Mouse (Mus musculus) heart, postnatal 4 days (tissue): ENCODE results near the gene Fgfr2. TPM values are rescaled to one million over a fixed set of nuclear protein-coding genes. Genes with fewer than 3 reads are reported as not detected.
A peak's percentile ranks its signal among the peaks of the same experiment; 100 is the strongest.

ENCODE experiments used
- DNase-seq: peaks from one replicate; pipeline ENCODE4 v3.0.0; 2021
- total RNA-seq, 2 experiments: library from RNA; stranded (reverse); gene quantifications; 2 replicates each; pipeline ENCODE4 v1.2.3; 2021

Gene Fgfr2
- total RNA-seq, 2 experiments from 2014 or later: 10.2 to 10.6 TPM

DNA sequence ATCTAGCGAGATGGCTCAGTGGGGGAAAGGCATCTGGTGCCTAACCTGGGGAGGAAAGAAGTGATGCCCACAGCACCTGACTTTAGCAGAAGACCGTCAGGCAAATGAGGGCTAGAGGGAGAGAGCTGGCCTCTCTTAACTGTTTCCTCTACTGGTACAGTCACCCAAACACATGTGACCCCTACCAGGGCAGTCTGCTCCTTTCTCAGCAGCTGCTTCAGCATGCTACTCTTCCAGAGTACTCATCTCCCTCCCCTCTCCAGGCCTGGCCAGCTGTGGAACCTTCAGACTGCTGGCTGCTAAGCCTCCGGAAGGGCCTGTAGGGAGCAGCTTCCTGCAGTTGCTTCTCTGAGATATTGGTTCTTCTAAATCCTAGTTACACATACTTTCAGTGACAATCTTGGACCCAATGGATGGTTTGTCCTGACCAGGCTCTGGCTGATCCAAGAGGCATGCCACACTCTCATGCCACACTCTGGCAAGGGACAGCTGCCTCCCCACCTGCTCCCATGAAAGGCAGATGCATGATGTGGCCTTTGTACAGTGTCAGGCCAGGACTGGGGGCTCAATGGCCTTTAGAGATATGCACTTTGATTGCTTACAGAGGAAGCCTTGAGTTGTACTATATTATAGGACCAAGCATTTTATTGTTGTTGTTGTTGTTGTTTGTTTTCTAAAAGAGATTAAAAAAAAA lies 374.9 kb downstream of the Fgfr2 start:
- no peak for DNase-seq

DNA sequence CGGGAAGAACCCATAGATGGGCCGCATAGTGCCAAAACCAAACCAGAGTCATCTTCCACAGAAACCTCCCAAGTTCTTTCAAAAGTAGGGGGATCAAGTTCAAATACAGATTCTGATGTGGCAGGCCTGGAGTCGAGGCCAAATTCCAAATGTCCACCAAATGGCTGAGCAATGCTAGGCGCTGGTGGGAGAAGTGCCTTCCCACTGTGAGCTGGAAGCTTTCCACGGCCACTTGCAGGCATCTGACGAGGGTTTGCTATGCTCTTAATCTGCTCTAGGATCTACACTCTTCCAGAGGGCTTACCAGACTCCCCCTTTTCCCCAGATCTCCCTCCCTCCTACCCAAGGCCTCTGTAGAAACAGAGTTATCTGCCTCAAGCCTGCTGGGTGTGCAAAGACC lies 376.1 kb downstream of the Fgfr2 start:
- no peak for DNase-seq

DNA sequence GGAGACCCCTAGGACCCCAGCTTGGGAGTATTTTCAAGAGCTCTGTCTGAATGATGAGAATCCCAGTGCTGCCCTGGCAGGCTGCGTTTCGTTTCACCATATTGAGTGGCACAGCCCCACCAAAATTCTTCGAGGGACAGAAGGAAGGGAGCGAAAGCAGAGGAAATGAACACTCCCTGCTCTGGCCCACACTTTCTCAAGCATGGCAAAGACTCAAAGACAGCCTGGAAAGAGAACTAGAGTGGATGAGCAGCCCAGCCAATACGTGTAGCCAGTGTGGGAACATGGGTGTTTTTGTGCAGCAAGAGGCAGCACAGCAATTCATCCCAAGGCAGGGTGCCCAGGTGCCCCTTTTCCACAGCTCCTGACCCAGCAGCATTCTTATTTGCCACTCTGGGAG lies 380.2 kb downstream of the Fgfr2 start:
- DNase-seq: no peak

DNA sequence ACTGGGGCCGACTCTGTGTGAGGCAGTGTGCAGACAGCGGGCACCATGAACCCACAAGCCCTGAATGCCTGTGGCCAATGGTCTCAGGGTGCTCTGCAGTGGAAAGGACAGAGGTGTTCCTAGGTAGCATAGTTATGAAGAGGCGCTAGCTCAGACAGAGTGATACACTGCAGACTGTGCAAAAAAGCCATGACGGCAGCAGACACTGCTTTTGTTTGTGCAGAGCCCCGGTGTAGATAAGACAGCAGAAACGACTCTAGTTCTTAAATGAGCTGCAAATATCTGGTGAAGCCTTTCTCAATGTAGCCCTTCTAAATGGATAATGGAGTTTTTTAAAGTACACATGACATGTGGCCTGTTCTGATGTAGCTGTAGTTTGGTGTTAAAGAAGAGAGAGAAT lies 383.3 kb downstream of the Fgfr2 start:
- DNase-seq: no peak

DNA sequence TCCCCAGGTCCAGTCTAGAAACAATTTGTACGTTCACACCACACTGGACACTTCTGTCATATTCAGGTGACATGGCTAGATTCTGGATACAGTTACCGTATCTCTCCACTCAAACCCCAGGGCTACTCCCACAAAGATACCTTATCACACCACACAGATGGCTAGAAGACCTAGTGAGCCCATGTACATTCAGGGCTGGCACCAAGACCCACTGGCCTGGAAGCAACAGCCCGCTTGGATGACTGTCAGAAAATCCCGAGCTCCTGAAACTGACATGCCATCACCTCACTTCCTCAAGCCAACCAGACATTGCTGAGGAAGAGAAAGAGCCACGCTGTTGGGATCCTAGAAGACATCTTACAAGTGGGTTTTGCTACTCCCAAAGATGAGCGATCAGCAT lies 384.3 kb downstream of the Fgfr2 start:
- no peak for DNase-seq

DNA sequence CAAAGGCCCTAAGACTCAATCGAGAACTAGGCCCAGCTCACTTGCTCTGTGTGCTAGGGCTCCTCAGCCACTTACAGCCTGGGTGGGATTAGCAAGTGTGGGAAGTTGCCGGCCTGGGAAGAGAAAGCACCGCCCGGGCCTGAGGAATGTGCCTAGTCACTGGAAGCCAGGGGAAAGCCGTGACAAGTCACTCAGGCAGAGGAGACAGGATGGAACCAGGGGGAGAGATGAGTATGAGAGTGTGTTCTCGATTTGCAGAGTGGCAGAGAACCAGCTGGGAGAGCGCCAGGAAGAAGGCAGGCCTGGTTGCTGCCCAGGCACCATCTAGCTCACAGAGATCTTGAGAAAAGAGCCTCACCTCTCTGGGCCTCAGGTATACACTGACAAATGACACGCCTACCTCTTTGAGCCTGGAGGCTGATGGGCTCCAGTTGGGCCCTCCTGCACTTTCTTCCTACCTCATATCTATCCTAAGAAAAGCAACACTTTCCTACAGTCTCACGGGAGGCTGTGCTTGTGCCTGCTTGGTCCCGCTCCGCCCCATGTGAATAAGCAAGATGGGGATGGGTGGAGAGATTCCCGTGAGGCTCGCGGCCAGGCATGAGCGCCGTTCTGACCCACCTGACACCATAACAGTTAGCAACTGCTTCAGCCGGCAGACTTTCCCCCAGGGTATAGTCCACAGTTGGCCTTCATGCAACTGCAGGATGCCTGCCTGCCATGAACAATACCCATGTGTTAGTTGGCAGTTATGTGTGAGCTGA lies 386.9 kb downstream of the Fgfr2 start:
- peak; percentile 66 for DNase-seq

DNA sequence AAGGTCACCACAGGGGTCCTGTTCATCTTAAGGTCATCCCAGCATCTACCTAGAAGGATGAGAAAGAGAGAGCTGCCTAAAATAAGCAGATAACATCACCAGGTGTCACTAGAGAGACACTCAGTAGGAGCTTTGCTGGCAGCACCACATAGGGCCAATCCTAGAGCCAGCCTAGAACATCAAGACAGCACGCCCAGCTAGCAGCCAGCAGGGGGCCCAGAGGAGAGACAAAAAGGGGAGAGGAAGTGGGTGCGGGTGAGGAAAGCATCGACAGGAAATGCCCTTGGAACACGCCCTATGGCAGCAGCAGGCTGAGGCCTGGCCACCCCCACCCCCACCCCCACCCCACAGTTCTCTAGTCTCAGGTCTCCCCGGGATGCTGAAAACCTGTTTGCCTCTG lies 388.0 kb downstream of the Fgfr2 start:
- peak; percentile 73 for DNase-seq

DNA sequence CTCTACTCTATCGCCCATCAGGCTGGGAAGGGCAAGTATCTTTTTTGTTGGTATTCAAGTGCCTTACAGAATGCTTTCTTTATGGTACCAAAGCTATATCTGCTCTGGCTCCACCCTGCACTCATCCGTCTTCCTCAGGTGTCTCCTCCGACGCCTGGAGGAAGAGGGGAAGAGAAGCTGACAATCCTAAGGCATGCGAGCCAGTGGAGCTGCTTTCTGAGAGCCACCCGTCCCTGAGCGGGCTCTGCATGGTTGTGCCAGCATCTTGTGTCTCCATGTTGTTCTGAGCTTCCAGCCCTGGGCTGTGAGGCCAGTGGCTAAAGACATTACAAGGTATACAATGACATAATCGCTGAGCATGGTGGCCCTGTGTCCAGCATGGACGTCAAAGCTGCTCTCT lies 388.9 kb downstream of the Fgfr2 start:
- DNase-seq: no peak

DNA sequence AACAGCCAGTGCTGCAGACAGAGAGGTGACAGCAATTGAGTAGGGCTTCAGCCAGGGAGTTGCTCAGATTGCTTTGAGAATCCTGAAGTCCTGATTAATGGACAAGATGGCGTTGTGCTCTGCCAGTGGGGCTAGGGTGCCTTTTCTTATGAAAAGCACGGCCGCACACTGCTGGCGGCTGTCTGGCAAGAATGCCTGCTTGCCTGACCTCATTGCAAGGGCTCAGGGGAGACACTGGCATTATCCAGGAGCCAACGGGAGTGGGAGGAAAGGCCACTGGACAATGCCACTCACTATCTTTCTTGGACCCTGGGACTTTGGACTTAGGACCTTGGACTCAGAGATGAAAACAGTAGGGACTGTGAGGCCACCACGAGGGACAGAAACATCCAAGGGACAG lies 389.6 kb downstream of the Fgfr2 start:
- DNase-seq: peak; percentile 48

DNA sequence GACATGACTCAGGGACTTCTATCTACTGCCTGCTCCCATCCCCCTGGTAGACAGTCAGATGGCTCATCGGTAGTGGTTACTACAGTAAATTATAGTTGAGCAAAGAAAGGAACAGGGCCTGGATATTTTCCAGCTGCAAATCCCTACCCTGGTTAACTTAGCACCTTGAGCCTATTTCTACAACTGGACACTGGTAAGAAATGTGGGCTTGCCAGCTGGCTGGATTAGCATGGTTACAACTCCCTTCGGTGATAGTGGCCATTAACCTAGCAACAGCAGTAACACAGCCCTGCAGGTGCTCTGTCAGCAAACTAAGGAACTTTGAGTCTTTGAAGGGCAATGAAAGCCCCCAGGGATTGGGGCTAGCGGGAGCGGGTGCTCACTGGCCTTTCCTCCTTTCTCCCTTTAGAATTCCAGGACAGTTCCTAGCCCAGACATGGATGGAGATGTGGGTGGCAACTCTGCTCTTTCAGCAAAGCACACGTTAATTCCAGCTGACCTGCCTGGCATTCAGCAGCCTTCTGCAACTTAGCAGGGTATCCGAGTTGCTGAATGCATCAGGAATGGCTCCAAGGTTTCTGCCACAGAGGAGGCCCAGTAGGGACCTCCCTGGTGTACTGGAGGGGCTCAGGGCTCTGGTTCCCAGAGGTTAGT lies 390.9 kb downstream of the Fgfr2 start:
- DNase-seq: no peak

DNA sequence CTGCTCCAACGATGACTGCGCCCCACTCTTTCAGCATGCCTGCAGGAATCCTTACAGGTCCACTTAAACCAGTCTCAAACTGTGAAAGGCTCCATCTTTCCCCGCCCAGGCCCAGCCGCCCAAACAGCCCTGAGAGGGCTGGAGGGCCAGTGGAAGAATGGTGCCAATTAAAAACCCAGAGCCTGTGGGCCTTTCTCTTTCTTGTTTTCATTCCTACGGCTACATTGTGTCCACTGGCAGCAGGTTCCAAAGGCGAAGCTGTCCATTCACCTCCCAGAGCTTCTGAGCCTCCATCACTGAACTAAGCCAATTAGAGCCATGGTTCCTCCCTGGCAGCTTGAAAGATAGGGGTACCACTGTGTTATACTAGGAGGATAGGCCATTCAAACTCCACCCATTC lies 391.6 kb downstream of the Fgfr2 start:
- no peak for DNase-seq

DNA sequence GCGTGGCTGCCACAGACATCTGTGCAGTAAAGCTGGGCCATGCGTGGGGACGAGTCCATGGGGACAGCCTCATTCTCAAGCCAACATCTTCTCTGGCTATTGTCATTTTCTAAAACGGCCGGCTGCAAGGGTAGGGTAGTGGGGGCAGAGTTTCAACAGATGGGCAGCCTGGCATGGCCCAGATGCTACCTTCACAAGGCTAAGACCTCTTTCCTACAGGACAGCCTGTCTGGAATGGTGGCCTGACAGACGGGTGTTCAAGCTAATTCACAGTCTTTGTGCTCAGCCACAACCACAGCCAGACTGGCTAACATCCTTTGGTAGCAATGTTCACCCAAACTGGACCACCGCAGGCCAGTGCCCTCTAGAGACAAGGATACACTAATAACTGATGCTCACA lies 392.6 kb downstream of the Fgfr2 start:
- no peak for DNase-seq

DNA sequence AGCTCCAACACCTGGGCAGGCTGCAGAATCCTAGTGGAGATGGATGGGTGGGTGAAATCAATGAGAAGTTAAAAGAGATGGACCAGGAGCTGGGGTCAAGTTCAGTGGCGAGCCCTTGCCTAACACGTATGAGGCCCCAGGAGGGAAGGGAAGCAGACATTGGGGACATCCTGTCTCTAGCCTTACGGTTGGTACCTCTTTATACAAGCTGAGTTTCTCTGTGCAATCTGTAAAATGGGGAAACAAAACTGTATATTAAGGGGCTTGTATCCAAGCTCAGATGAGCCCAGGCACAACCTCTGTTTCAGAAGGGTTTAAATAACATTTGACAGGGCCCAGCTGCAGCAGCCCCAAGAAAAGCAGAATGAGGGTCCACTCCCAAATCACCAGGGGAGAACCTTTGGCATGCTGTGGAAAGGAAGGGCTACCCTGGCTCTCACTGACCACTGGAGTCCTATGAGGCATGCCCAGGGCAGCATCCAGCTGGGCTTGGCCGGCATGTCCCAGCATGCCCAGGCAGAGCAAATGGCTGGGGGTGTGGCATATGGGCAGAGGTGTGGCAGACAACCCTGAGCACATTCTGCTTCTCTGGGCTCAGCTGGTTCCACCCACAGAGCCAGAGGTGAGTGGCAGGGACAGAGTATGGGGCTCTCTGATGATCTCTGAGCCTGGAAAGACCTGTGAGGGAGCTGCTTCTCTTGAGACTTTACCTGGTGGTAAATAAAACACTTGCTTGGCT lies 393.9 kb downstream of the Fgfr2 start:
- no peak for DNase-seq

DNA sequence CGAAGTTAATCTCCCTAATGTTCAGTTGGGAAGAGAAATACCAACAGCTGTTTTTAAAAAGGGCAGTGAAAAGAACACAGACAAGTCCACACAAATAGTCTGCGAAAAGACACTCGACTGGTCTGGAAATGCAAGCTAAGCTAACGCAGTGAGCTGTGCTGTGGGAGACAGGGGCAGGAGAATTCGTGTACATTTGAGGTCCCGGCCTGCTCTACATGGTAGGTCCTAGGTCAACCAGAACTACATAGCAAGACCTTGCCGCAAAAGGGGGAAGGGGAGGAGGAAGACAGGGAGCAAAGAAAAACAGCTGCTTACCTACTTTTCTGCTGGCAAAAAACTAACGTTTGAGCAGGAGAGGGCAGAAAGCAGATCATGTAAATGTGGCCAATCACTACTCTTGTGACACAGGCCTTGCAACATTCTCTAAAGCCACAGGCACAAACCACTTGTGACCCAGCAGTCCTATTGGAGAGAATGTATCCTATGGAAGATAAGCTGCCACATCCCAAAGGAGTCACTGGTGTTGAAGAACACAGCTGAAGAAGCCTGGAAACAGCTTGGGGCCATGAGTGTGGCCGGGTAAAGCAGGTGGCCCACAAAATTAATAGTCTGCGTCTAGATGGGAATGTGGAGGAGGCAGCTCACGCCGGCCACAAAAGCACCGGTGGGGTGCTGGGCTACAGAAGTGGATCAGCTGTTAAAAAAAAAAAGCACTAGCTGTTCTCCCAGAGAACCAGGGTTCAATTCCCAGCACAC lies 396.9 kb downstream of the Fgfr2 start:
- no peak for DNase-seq

DNA sequence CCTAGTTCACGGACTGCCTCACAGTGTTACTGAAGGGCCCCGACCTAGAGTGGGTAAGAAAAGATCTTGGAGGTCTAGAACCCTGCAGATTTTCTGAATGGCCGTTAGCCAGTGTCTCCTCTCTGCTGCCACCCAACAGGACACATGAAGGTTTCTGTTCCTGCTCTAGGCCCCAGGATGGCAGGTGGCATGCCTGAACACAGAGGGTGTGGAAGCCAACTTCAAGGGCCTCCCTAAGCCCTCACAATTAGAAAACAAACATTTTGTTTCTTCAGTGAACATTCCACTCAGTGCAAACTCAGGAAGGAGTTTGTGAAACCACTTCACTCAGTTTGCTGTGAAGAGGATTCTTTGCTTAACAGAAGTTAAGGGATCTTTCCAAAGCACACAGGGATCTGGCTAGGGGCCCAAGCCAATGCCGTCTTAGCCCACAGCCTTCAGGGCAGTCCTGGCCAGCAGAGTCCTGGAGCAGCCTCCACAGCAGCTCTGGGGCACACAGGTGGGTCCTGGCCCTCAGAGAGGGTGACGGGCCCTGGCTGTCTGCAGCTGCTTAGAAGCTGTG lies 398.6 kb downstream of the Fgfr2 start:
- no peak for DNase-seq

DNA sequence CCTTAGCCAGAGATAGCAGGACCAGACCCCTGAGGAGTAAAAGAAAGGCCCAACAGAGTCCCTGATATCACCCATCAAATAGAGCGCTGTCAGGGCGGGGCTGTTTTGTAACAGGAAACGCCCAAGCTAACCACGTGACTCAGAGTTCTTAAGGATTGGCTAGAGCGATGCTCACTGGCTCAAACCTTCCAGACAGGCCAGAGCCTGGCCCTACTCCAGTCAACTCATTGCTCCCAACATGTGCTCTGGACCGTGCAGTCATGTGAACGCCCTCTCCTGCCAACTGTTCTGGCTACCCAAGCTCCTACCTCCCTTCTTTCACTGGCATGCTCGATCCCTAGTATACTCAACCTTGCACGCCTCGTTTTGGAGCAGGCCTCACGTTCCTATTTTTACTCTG lies 399.2 kb downstream of the Fgfr2 start:
- peak; percentile 80 for DNase-seq

DNA sequence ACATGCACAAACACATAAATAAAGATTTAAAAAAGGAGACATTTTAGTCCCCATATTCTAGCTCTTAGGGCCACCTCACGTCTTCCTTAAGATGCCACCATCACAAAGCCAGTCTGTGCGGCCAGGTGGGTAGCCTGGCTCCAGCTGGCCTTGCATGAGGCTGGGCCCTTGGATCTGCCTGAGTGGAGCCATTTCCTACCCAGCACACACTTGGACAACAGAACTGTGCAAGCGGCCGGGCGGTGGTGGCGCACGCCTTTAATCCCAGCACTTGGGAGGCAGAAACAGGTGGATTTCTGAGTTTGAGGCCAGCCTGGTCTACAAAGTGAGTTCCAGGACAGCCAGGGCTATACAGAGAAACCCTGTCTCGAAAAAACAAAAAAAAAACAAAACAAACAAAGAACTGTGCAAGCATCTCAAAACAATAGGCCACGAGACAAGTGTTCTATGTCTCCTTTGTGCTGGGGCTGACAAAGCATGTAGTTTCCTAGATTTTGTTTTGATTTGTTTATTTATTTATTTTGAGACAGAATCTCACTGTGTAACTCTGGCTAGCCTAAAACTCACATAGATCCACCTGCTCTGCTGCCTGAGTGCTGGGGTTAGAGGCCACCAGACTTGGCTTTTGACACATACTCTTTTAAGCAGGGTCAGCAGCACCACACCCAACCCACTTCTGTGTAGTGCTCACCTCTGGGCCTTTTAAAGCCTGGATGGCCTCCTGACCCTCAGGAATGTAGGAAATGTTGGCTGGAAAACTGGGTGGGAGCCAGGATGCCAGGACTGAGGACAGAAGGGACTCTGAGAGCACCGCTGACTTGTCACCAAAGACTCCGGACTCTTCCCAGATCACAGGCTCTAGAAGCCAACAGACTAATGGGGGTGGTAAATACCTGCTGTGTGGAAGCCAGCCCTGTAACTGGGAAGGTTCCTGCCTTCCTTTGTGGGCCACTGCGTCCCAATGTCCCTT lies 400.5 kb downstream of the Fgfr2 start:
- peak; percentile 61 for DNase-seq

DNA sequence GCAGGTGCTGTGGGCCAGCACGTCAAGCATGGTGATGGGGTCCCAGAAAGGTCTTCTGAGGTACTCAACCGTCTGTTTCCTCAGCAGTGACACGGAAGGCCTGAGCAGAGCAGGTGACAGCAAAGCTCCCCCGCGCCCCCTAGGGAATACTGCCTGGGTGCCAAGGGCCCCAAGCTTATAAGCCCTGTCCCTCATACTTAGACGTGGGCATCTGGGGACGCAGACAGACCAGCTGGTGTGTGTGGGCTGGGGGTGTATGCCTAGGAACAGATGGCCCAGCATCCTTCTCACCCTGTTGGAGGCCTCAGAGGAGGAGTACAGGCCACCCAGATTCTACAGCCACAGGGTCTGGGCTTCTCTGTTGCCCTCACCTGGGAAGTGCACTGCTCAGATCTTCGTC lies 402.6 kb downstream of the Fgfr2 start:
- DNase-seq: no peak

DNA sequence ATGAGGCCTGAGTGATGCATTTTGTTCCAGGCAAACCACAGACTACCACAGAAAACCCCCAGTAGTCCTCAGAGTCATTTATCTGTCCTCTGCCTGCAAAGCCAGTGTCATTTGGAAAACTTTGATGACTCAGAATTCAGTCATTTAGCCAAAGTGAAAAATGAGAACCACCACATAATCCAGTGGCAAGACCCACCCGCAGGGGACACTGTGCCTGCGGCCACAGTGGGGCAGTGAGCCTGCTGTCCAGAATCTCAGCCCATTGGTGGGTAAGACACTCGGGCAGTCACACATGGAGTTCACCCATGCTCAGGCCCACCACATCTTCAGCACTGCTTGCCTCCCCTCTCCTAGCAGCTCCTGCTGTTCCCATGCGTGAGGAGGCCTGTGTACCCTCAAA lies 403.6 kb downstream of the Fgfr2 start:
- DNase-seq: no peak

DNA sequence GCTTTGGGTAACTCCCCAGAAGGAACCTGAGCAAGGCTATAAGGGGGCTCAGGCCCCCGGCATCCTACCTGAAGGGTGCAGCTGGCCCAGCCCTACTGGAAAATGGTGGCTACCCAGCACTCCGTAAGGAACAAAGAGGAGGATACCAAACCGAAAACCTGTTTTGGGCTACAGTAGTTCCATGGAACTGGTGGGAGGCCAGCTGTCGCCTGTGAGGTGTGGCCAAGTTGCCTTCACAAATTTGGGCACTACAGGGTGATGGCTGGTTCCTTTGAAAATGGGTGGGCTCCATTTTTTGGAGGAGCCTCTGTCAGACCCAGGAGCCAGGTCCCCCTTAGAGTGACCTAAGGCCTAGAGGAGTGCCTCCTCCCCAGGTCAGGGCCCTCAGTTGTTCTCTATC lies 407.9 kb downstream of the Fgfr2 start:
- DNase-seq: no peak
